Mouse (Mus musculus) lung, postnatal 4 days (tissue): ENCODE measurements around the gene Junb.

Experiments used
- DNase-seq, 2 experiments: peaks; one replicate each; pipeline ENCODE4 v3.0.0; 2021

The Junb gene

DNA sequence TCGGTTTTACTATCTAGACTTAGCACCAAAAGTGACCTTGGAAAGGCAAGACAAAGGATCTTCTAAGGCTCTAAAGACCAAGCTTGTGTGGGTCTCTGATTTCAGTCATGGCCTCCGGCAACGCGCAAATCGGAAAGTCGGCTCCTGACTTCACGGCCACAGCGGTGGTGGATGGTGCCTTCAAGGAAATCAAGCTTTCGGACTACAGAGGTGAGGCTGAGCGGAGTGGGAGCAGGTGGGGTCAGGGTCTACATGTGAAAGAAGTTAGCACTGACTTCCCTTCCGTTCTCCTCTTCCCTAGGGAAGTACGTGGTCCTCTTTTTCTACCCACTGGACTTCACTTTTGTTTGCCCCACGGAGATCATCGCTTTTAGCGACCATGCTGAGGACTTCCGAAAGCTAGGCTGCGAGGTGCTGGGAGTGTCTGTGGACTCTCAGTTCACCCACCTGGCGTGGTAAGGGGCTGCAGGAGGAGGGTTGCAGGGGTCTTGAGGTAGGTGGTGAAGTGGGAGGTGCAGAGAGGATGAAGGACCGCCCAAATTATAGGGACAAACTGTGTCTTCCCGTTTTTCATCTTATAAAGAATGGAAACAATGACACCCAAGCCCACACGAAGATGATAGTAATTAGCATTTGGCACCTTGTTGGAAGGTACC is 8.3 kb downstream of the Junb start:
- DNase-seq: no peak

GRCm38 (mm10) chr8:84969241-84970134 is 9.0 kb downstream of the Junb start, which contains the start of the genes Gm49661, Prdx2 and Rnaseh2a:
Gene Gm49661, minus strand, starts transcription at chr8:84969433.
Gene Prdx2, plus strand, starts transcription at chr8:84969587.
Gene Rnaseh2a, minus strand, starts transcription at chr8:84969767.
- peak; percentile 84 to 85 for DNase-seq

DNA sequence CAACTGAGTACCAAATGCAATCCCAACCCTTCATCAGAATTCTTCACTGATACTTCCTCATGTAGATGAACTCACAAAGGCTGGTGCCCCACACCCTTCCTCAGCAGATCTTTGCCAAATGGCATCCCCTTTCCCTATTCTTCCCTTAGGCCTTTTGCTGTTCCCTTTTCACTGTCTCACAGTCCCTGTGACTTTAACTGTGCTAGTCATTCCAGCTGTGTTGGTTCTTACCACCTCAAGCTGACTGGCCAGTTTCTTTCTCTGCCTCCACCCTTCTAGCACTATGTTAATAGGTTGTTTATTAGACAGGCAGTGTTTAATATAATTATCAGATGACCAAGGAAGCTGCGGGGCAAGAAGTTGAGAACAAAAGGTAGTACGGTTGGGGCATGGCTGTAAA is 9.9 kb downstream of the Junb start:
- no peak for DNase-seq

DNA sequence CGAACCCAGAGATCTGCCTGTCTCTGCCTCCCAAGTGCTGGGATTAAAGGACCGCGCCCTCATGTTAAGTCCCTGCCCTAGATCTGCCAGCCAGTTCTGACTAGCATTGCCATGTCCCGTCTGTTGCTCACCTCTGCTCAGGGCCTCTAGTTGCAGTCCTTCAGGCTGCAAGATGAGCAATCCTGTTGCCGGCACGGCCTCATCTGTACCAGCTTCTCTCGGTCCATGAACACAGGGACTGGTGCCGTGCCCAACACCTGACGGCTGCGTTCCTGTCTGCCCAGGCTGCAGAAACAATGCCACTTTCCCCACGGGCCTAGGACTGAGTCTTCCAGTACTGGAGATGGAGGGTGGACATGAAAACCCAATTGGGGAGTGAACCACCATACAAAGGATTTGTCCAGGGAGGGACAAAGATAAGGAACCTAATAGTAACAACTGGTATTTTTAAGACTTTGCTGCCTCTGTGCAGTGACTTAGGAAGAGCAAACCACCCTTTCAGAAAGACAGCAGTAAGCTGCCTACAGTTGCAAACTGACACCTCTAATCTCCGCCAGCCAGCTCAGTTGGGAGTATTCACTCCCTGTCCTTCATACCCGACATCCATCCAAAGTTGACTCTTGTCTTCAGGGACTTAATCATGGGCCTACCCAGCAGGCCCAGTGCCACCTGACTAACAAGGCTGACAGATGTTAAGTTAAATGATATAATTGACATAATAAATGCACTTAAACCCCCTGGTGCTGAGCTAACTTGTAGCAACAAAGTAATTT is 10.8 kb downstream of the Junb start:
- no peak for DNase-seq

DNA sequence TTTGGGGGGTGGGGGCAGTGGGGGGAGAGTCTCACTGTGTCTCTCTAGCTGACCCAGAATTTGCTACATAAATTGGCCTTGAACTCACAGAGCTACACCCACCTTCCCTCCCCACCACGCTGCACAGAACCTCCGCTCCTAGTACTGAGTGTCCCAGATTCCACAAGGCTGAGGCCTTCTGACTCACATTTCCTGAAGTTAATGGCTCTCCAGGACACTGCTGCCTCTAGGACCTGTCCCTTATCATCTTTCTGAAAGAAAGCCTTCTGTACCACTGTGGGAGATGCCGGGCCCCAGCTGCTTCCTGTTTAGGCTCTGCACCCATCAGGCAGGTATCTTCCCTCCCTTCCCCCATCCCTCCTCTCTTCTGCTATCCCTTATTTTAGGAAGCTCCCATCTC is 11.9 kb downstream of the Junb start:
- DNase-seq: no peak

- DNase-seq: peak; percentile 95 to 97
These were observed 12.7 kb downstream of the Junb start for GRCm38 (mm10) chr8:84965731-84966291.

GRCm38 (mm10) chr8:84963952-84964351 is 14.6 kb downstream of the Junb start:
- no peak for DNase-seq

DNA sequence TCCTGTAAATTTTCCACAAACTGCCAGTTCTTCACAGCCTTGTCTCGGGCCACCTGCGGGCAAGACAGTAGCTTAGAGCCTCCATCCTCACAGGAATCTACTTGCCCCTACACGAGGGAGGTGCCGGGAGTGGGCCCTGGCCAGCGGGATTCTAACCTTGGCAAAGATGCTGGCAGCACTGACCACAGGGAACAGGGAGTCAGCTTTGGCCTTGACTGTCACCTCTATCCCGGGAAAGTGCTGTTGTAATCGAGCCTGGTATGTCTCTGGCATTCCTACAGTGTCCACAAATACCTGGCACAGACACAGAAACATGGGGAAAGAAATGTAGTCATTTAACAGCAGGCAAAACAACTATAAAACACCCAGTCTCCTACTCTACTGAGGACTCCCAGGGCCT is 18.7 kb downstream of the Junb start:
- no peak for DNase-seq

DNA sequence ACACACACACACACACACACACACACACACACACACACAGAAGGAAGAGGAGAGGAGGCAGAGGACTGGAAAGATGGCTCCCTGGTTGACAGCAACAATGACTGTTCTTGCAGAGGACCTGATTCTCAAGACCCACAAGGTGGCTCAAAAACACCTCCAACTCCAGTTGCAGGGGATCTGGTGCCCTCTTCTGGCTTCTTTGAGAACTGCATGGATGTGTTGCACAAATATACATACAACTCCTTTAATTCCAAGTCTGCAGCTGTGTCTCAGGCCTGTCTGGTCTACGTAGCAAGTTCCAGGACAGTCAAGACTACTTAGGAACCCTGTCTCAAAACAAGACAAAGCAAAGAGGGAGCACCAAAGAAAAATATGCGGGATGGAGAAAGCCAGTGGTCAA is 21.8 kb downstream of the Junb start:
- peak in 1 of 2 experiments; percentile 76 for DNase-seq

GRCm38 (mm10) chr8:84952612-84953255 is 25.8 kb downstream of the Junb start:
- peak; percentile 60 to 64 for DNase-seq

DNA sequence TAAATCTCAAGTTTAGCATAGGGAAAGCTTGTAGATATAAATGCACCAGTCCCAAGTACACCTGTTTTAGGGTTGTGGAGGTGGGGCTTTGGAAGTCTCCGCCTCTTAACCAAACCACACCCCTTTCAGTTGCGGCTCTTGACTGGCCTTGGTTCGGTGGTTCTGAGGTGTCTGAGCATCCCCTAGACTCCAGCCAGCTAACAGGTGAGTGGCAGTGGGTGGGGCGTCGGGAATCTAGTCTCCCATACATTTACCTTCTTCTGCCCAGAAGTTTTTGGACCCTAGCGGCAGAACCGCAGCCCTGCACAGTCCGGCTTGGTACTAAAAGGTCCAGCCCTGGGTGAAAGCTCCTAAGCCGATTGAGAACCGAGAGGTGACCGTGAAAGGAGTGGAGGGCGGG is 28.8 kb downstream of the Junb start:
- no peak for DNase-seq

- DNase-seq: peak; percentile 44 to 60
These were observed 31.3 kb downstream of the Junb start for GRCm38 (mm10) chr8:84947241-84947545.

GRCm38 (mm10) chr8:84946528-84947240 is 31.8 kb downstream of the Junb start, which contains the start of gene Rtbdn:
Gene Rtbdn, plus strand, starts transcription at chr8:84946991.
- DNase-seq: no peak

- DNase-seq: no peak
These were observed 32.6 kb downstream of the Junb start for GRCm38 (mm10) chr8:84945633-84946527.

DNA sequence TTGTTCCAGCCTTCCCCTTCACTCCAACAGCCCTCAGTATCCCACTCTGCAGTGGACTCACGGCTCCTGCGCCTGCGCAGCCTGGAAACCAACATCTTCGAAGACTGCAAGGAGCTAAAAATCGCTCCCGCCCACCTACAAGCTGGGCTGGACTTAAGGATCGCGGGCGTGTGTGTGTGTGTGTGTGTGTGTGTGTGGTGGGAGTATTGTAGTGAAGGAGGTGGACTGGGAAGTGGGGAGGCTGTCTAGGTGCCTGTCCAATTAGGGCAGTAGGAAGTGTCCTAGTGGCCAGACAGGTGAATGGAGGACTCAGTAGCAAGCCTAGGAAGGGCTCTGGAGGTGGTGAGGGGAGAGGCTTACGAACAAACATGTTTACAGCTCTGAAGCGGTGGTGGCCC is 33.3 kb downstream of the Junb start:
- DNase-seq: no peak

- peak in 1 of 2 experiments; percentile 46 for DNase-seq
These were observed 33.9 kb downstream of the Junb start for GRCm38 (mm10) chr8:84944478-84945160.

DNA sequence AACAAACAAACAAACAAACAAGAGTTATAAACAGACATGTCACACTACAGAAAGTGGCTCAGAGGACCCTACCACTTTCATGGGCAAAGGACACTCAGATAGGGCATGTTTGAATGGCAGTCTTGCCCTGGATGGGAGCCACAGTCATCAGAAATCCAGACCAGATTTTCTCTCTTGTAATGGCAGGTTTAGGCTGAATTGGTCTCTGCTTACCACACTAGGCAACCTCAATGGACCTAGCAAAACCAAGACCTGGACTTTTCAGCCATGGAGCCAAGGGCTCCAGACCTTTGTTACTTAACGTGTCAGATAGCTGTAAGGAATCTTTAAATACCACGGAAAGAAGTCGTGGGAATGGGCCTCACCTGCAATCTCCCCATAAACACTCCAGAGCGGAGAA is 34.8 kb downstream of the Junb start:
- no peak for DNase-seq

- DNase-seq: no peak
These were observed 40.7 kb downstream of the Junb start for GRCm38 (mm10) chr8:84937620-84938485.

DNA sequence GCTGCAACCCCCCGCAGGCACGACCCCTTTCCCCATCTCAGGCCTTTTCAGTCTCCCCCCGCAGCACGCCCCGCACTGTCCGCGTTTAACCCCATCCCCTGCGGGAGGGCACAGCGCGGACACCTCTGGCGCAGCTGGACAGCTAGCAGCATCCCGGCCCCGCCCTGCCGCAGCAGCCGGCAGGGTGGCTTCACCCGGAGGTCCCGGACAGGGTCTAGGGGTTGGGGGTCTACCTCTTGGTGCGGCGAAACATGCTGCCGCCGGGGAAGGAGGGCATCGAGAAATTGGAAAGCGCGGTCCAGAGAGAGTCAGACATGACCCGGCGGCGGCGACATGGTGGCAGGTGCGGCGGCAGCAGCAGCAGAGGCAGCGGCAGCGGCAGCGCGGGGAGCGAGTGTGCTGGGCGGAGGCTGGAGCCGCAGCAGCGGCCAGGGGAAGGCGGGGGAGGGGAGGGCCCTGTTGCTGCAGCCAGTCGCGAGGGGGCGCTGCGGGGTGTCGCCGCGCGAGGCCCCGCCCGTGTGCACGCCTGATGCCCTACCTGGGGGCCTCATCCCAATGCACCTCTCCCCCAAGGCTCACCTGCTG is 41.5 kb downstream of the Junb start, which contains the start of gene Mast1:
Gene Mast1, minus strand, starts transcription at position 398 of the 585 bp plus-strand sequence.
- peak; percentile 62 to 74 for DNase-seq
